ENCODE assay signal across 19 mouse cellular contexts in genomic region chr1:118402556-118402955, GRCm38 (mm10). TPM values are rescaled to one million over a fixed set of nuclear protein-coding genes. Genes with fewer than 3 reads are reported as not detected.
DNase-seq lines count a peak whose midpoint lies in the region; ATAC-seq and TF ChIP-seq lines count a peak whose summit lies in the region.
"Had no signal": no experiment of that assay in that cellular context is flagged by ENCODE, and none has a peak within 500 bp of the region (broad histone marks: within the 10 kb centered on the region; RNA-seq: fewer than 3 reads in every experiment).

No protein-coding gene starts in this region.

- no peak for DNase-seq in heart, postnatal 25 days (ENCODE audit: low spot score)
- DNase-seq in 3T3-L1 (ENCODE audit: low read depth, low spot score) = peak; percentile 62
- DNase-seq in ES-E14 (ENCODE audit: low read depth, low spot score) = no peak
- DNase-seq in embryonic facial prominence, embryonic 11.5 days (ENCODE audit: low spot score) = peak; percentile 49
- DNase-seq in adrenal gland, postnatal 25 days = no peak
- DNase-seq: cerebellum, postnatal 36 days; kidney, adult 8-10 months; layer of hippocampus, postnatal 36 days; liver; lung, embryonic 14.5 days; lung, postnatal 4 days had no signal

- peak overlapping the region; percentile 47 for H3K27ac ChIP-seq in heart, embryonic 15.5 days
- H3K27ac ChIP-seq in ES-E14 (ENCODE audit: insufficient read depth, low read depth, low read length, poor library complexity, severe bottlenecking) = peak overlapping the region; percentile 8; the same call in 1 of the 2 replicates
- H3K27ac ChIP-seq in embryonic facial prominence, embryonic 11.5 days (replicated peaks; ENCODE audit: low read depth, low read length) = no peak overlapping the region
- H3K27ac ChIP-seq: forebrain, embryonic 12.5 days; hindbrain, embryonic 12.5 days; neural tube, embryonic 13.5 days; stomach, embryonic 15.5 days had no signal

- no peaks in the 10 kb centered on the region for H3K9me3 ChIP-seq in heart, embryonic 15.5 days (replicated peaks)
- no peaks in the 10 kb centered on the region for H3K9me3 ChIP-seq in ES-E14 (ENCODE audit: control insufficient read depth, insufficient read depth, low read depth, low read length)
- H3K9me3 ChIP-seq in embryonic facial prominence, embryonic 11.5 days (replicated peaks; ENCODE audit: control insufficient read depth, low read length) = no peaks in the 10 kb centered on the region
- H3K9me3 ChIP-seq: forebrain, embryonic 12.5 days; hindbrain, embryonic 12.5 days; neural tube, embryonic 13.5 days; stomach, embryonic 15.5 days had no signal

- H3K9ac ChIP-seq in heart, embryonic 15.5 days = no peak overlapping the region
- H3K9ac ChIP-seq in ES-E14 (ENCODE audit: insufficient read depth, low read depth, low read length, poor library complexity, severe bottlenecking) = no peak overlapping the region
- no peak overlapping the region for H3K9ac ChIP-seq in embryonic facial prominence, embryonic 11.5 days (replicated peaks; ENCODE audit: low read length)
- H3K9ac ChIP-seq: forebrain, embryonic 12.5 days; hindbrain, embryonic 12.5 days; lung, embryonic 14.5 days; neural tube, embryonic 13.5 days; stomach, embryonic 15.5 days had no signal

- in situ Hi-C loops in ES-E14 (cut with MboI; ENCODE audit: low sequenced_read_pairs in 2 of 2, unreplicated experiment in 2 of 2) = no loop called here

- H3K4me2 ChIP-seq in heart, embryonic 15.5 days = no peak overlapping the region
- H3K4me2 ChIP-seq in embryonic facial prominence, embryonic 11.5 days (ENCODE audit: low read depth, low read length) = no peak overlapping the region
- H3K4me2 ChIP-seq: forebrain, embryonic 12.5 days; hindbrain, embryonic 12.5 days; lung, embryonic 14.5 days; midbrain, embryonic 11.5 days; neural tube, embryonic 13.5 days; stomach, embryonic 15.5 days had no signal

- no peak for ATAC-seq in heart, embryonic 15.5 days (replicated peaks; ENCODE audit: insufficient number of reproducible peaks, insufficient read depth, low FRiP score, low read depth)
- no peak for ATAC-seq in embryonic facial prominence, embryonic 11.5 days (replicated peaks; ENCODE audit: insufficient number of reproducible peaks, low FRiP score, low TSS enrichment, low read depth)
- no peak for ATAC-seq in cerebellum, adult (ENCODE audit: insufficient number of reproducible peaks, low FRiP score, low TSS enrichment)
- ATAC-seq: inflammation-experienced regulatory T-cells, adult 6 months had no signal

- intact Hi-C loops in heart, postnatal 25 days (cut with DNase I) = no loop called here

- no peak overlapping the region for H3K4me3 ChIP-seq in heart, embryonic 15.5 days
- H3K4me3 ChIP-seq in ES-E14 (ENCODE audit: insufficient read depth in 1 of 2, low read depth in 1 of 2, low read length in 2 of 2, poor library complexity in 1 of 2, severe bottlenecking in 1 of 2) = no peak overlapping the region
- no peak overlapping the region for H3K4me3 ChIP-seq in embryonic facial prominence, embryonic 11.5 days (ENCODE audit: low read depth, low read length)
- H3K4me3 ChIP-seq: forebrain, embryonic 12.5 days; hindbrain, embryonic 12.5 days; neural tube, embryonic 13.5 days; stomach, embryonic 15.5 days had no signal

- WGBS in heart, embryonic 15.5 days = 25% methylated on average over 8 of the region's 8 CpGs
- 25% methylated on average over 8 of the region's 8 CpGs for WGBS in embryonic facial prominence, embryonic 11.5 days

- H3K27me3 ChIP-seq in heart, embryonic 15.5 days = no peaks in the 10 kb centered on the region
- H3K27me3 ChIP-seq in embryonic facial prominence, embryonic 11.5 days (ENCODE audit: control insufficient read depth, insufficient read depth, low read length) = no peaks in the 10 kb centered on the region
- H3K27me3 ChIP-seq: forebrain, embryonic 12.5 days; hindbrain, embryonic 12.5 days; neural tube, embryonic 13.5 days; stomach, embryonic 15.5 days had no signal

- peaks cover 16% of the 10 kb centered on the region for H3K4me1 ChIP-seq in heart, embryonic 15.5 days (replicated peaks)
- peaks cover 9% of the 10 kb centered on the region in 2 experiments for H3K4me1 ChIP-seq in ES-E14 (ENCODE audit: control insufficient read depth in 2 of 2, insufficient read depth in 2 of 2, low read length in 2 of 2, poor library complexity in 1 of 2)
- no peaks in the 10 kb centered on the region for H3K4me1 ChIP-seq in embryonic facial prominence, embryonic 11.5 days (ENCODE audit: control insufficient read depth, insufficient read depth, low read length)

- H3K36me3 ChIP-seq in heart, embryonic 15.5 days = no peaks in the 10 kb centered on the region
- no peaks in the 10 kb centered on the region for H3K36me3 ChIP-seq in ES-E14 (ENCODE audit: control insufficient read depth, insufficient read depth, low read length, poor library complexity, severe bottlenecking)
- no peaks in the 10 kb centered on the region for H3K36me3 ChIP-seq in embryonic facial prominence, embryonic 11.5 days (replicated peaks; ENCODE audit: control insufficient read depth, insufficient read depth, low read depth, low read length)
- H3K36me3 ChIP-seq: hindbrain, embryonic 12.5 days had no signal

TF ChIP-seq in ES-E14, 5 proteins besides CTCF, POLR2A, EP300 and RAD21:
- 0 out of 2 replicates have a peak, but pooled peaks have one; percentile 20 for TF ChIP-seq MAFK (IDR thresholded peaks at IDR 0.05; ENCODE audit: insufficient read depth, low read depth, low read length)
- no peak for TF ChIP-seq ZC3H11A (IDR thresholded peaks at IDR 0.05; ENCODE audit: borderline replicate concordance, low read depth, low read length)

RNA-seq across cellular contexts. Expression of gene Clasp1, which starts 13.7 kb away (rescaled TPM):
- polyA plus RNA-seq in heart, embryonic 15.5 days (2015; fragmentation: Nextera tagmentation; extraction: Ambion mirVana) = 89.6 and 91.1 TPM in 2 replicates
- total RNA-seq in heart, postnatal 25 days (2021) = 100 to 1,000 TPM; 296 to 379 TPM
- 35.9 and 38.9 TPM in 2 replicates for total RNA-seq in ES-E14 (2012; rRNA removed)
- polyA plus RNA-seq in embryonic facial prominence, embryonic 11.5 days (2014; fragmentation: Nextera tagmentation; extraction: Ambion mirVana) = 57.7 and 62.2 TPM in 2 replicates
- total RNA-seq in adrenal gland, postnatal 25 days (2021) = 41.2 and 53.3 TPM in 2 replicates

Comparison
In these comparisons a context has a peak if more than half of its experiments do, and no peak if none do; other contexts are left out.
1. DNase-seq: peak in 3T3-L1 (single experiment) and embryonic facial prominence, embryonic 11.5 days (single experiment); none in heart, postnatal 25 days (single experiment), ES-E14 (single experiment) and adrenal gland, postnatal 25 days (single experiment).